Mouse (Mus musculus) cerebellum, adult 2 months (tissue): ENCODE data around the gene Gm21943. TPM values are rescaled to one million over a fixed set of nuclear protein-coding genes. Genes with fewer than 3 reads are reported as not detected.
"Not testable (repeated sequence)": the region's sequence is repeated elsewhere in the genome, so short reads cannot be mapped to it uniquely, and the experiment has no call there.

Experiments
- DNase-seq, 2 experiments: peaks; one replicate each; pipeline ENCODE4 v3.0.0; 2021
- H3K27ac ChIP-seq: fragments of 200-500 bp; 2 replicates; pipeline ENCODE4 v1.5.1; 2012; ENCODE audit warnings: low read length, control low read depth, inconsistent platforms; ENCODE audit not compliant: insufficient read depth
- H3K27me3 ChIP-seq: fragments of 200-500 bp; 2 replicates; pipeline ENCODE4 v1.6.1; 2012; ENCODE audit warnings: inconsistent platforms, mild to moderate bottlenecking, low read length, moderate library complexity; ENCODE audit not compliant: control insufficient read depth, insufficient read depth
- H3K4me1 ChIP-seq: fragments of 200-500 bp; 2 replicates; pipeline ENCODE4 v1.6.1; 2011; ENCODE audit warnings: low read length; ENCODE audit not compliant: control insufficient read depth, insufficient read depth
- H3K4me3 ChIP-seq: fragments of 200-500 bp; replicated peaks from 2 replicates; pipeline ENCODE3; 2011; ENCODE audit warnings: mild to moderate bottlenecking, low read depth, low read length, control low read depth; ENCODE audit not compliant: insufficient read depth
- WGBS: fragments of 180-500 bp; shearing (Covaris S2); methylation state at CpG from one replicate; pipeline ENCODE4 v1.1.7; 2018; 5-methylcytosine and 5-hydroxymethylcytosine counted together
- polyA plus RNA-seq: library from polyadenylated mRNA; depleted of rRNA; stranded (reverse); fragments of >200 nt; gene quantifications from 2 replicates; pipeline ENCODE4 v1.2.3, GENCODE M21; 2012; rRNA removed

Gm21943 gene
- not detected in 2 replicates for polyA plus RNA-seq

- H3K27me3 ChIP-seq, H3K27ac ChIP-seq, H3K4me1 ChIP-seq, DNase-seq, H3K4me3 ChIP-seq: not testable (repeated sequence)
- no CpG with 5 or more reads among the region's 4 CpGs for WGBS
Observed at GRCm38 (mm10) chrY:57533644-57534043, at the start of gene Gm21943. Gm21943 (minus strand) TSS chrY:57533744.

Other genes with a start within 250 kb of the Gm21943 start
- not detected in 2 replicates for gene Gm28961, start 172.0 kb upstream of the Gm21943 start, polyA plus RNA-seq